Mouse (Mus musculus) thymus, adult 2 months (tissue): ENCODE results near the gene Elovl1. TPM values are rescaled to one million over a fixed set of nuclear protein-coding genes. Genes with fewer than 3 reads are reported as not detected.
A peak's percentile ranks its signal among the peaks of the same experiment; 100 is the strongest.

Experiments used
- DNase-seq: peaks from one replicate; pipeline ENCODE4 v3.0.0; 2021
- H3K27ac ChIP-seq: fragments of 200-500 bp; 2 replicates; pipeline ENCODE4 v1.5.1; 2012; ENCODE audit warnings: low read length, control low read depth; ENCODE audit not compliant: control insufficient read depth, insufficient read depth
- H3K27me3 ChIP-seq: fragments of 200-500 bp; 2 replicates; pipeline ENCODE4 v1.6.1; 2012; ENCODE audit warnings: mild to moderate bottlenecking, low read length, moderate library complexity, mixed read lengths; ENCODE audit not compliant: control insufficient read depth, insufficient read depth
- H3K36me3 ChIP-seq: fragments of 200-500 bp; 2 replicates; pipeline ENCODE4 v1.6.1; 2012; ENCODE audit warnings: mild to moderate bottlenecking, low read length, moderate library complexity; ENCODE audit not compliant: control insufficient read depth, insufficient read depth
- H3K4me1 ChIP-seq: fragments of 200-500 bp; replicated peaks from 2 replicates; pipeline ENCODE4 v1.6.1; 2012; ENCODE audit warnings: low read length; ENCODE audit not compliant: control insufficient read depth, insufficient read depth
- H3K4me3 ChIP-seq: fragments of 200-500 bp; 2 replicates; pipeline ENCODE4 v1.5.1; 2012; ENCODE audit warnings: mild to moderate bottlenecking, low read length, control low read depth, moderate library complexity; ENCODE audit not compliant: control insufficient read depth, insufficient read depth
- CTCF ChIP-seq: fragments of 200-500 bp; IDR thresholded peaks from 2 replicates; pipeline ENCODE4 v1.5.1; 2012; ENCODE audit warnings: mild to moderate bottlenecking, control low read depth, low read length, moderate library complexity, borderline replicate concordance; ENCODE audit not compliant: control insufficient read depth, poor library complexity, insufficient read depth; ENCODE audit errors: extremely low read depth
- POLR2A ChIP-seq: fragments of 200-500 bp; IDR thresholded peaks from 2 replicates; pipeline ENCODE4 v1.6.1; 2012; ENCODE audit warnings: mild to moderate bottlenecking, low read length, control low read depth, moderate library complexity; ENCODE audit not compliant: control insufficient read depth, poor library complexity, insufficient read depth; ENCODE audit errors: extremely low read depth
- WGBS: fragments of 180-500 bp; shearing (Covaris S2); methylation state at CpG from one replicate; pipeline ENCODE4 v1.1.7; 2018; 5-methylcytosine and 5-hydroxymethylcytosine counted together
- polyA plus RNA-seq: library from polyadenylated mRNA; depleted of rRNA; stranded (reverse); fragments of >200 nt; gene quantifications from 2 replicates; pipeline ENCODE4 v1.2.3, GENCODE M21; 2012; rRNA removed

Gene Elovl1
- polyA plus RNA-seq, result 127 and 155 TPM in 2 replicates

GRCm38 (mm10) chr4:118427768-118428451, at the start of gene Elovl1:
TSS of gene Elovl1 (plus strand) at chr4:118428093.
- Histone ChIP-seq H3K36me3 (peaks cover 22% of the 10 kb centered on the region), H3K27me3 (no peaks in the 10 kb centered on the region)

GRCm38 (mm10) chr4:118383271-118383670, 44.6 kb upstream of the Elovl1 start:
- Histone ChIP-seq H3K27ac (no peak overlapping the region), H3K4me1 (no peaks in the 10 kb centered on the region), H3K27me3 (no peaks in the 10 kb centered on the region), H3K4me3 (no peak overlapping the region), H3K36me3 (peaks cover 78% of the 10 kb centered on the region)
- DNase-seq, result no peak
- TF ChIP-seq CTCF (no peak), POLR2A (no peak)
- WGBS, result 95% methylated on average over 7 of the region's 7 CpGs

More at GRCm38 (mm10) chr4:118427768-118428451, at the start of gene Elovl1:
- peak; percentile 77 for DNase-seq
- Histone ChIP-seq H3K4me1 (peaks cover 17% of the 10 kb centered on the region), H3K27ac (peak within 1 kb of the TSS; percentile 38; the same call in 1 of the 2 replicates), H3K4me3 (peak within 1 kb of the TSS; percentile 79)
- WGBS, result 0% methylated on average over 20 of the region's 31 CpGs
- TF ChIP-seq POLR2A (no peak), CTCF (peak; percentile 65; the same call in 1 of the 2 replicates)

- no peak overlapping the region for H3K4me3 ChIP-seq
- H3K36me3 ChIP-seq, result peaks cover 75% of the 10 kb centered on the region
- no peak overlapping the region for H3K27ac ChIP-seq
- no peaks in the 10 kb centered on the region for H3K4me1 ChIP-seq
- no peak for TF ChIP-seq POLR2A
- no peak for TF ChIP-seq CTCF
- 97% methylated on average over 8 of the region's 8 CpGs for WGBS
- no peak for DNase-seq
- no peaks in the 10 kb centered on the region for H3K27me3 ChIP-seq
Observed at GRCm38 (mm10) chr4:118387316-118387715, 40.6 kb upstream of the Elovl1 start.

GRCm38 (mm10) chr4:118390146-118390545, 37.7 kb upstream of the Elovl1 start:
- WGBS, result over 99% methylated on average over 11 of the region's 11 CpGs
- Histone ChIP-seq H3K27me3 (no peaks in the 10 kb centered on the region), H3K4me1 (no peaks in the 10 kb centered on the region), H3K4me3 (no peak overlapping the region), H3K27ac (no peak overlapping the region), H3K36me3 (peaks cover 76% of the 10 kb centered on the region)
- no peak for DNase-seq
- TF ChIP-seq POLR2A (no peak), CTCF (no peak)

- H3K4me1 ChIP-seq, result no peaks in the 10 kb centered on the region
- no peak overlapping the region for H3K4me3 ChIP-seq
- TF ChIP-seq POLR2A, result no peak
- no peak for TF ChIP-seq CTCF
- H3K36me3 ChIP-seq, result peaks cover 73% of the 10 kb centered on the region
- H3K27me3 ChIP-seq, result no peaks in the 10 kb centered on the region
- WGBS, result 95% methylated on average over 6 of the region's 6 CpGs
- H3K27ac ChIP-seq, result no peak overlapping the region
- DNase-seq, result no peak
Observed at GRCm38 (mm10) chr4:118394505-118394904, 33.4 kb upstream of the Elovl1 start.

- TF ChIP-seq POLR2A (no peak), CTCF (no peak)
- 99% methylated on average over 4 of the region's 4 CpGs for WGBS
- Histone ChIP-seq H3K36me3 (peaks cover 72% of the 10 kb centered on the region), H3K4me3 (no peak overlapping the region), H3K4me1 (no peaks in the 10 kb centered on the region), H3K27ac (no peak overlapping the region), H3K27me3 (no peaks in the 10 kb centered on the region)
- no peak for DNase-seq
Observed at GRCm38 (mm10) chr4:118395289-118395688, 32.6 kb upstream of the Elovl1 start.
